Mouse (Mus musculus) heart, embryonic 11.5 days (tissue): ENCODE results near the gene Nup210. TPM values are rescaled to one million over a fixed set of nuclear protein-coding genes. Genes with fewer than 3 reads are reported as not detected.
"Not testable (repeated sequence)": the region's sequence is repeated elsewhere in the genome, so short reads cannot be mapped to it uniquely, and the experiment has no call there.

Experiments
- ATAC-seq: fragments of 200-750 bp; cut with Nextera tagmentation; replicated peaks from 2 replicates; pipeline ENCODE4 v1.8.0; 2017; ENCODE audit warnings: moderate library complexity; ENCODE audit not compliant: insufficient number of reproducible peaks, low FRiP score, low TSS enrichment
- H3K27ac ChIP-seq: fragments of 300-500 bp; sonication (generic); 2 replicates; pipeline ENCODE4 v1.5.1; 2014; ENCODE audit warnings: mild to moderate bottlenecking, low read depth, low read length
- H3K27me3 ChIP-seq: fragments of 300-500 bp; sonication (generic); 2 replicates; pipeline ENCODE4 v1.6.1; 2014; ENCODE audit warnings: mild to moderate bottlenecking, low read length, mixed read lengths; ENCODE audit not compliant: control insufficient read depth, insufficient read depth
- H3K36me3 ChIP-seq: fragments of 300-500 bp; sonication (generic); 2 replicates; pipeline ENCODE4 v1.6.1; 2014; ENCODE audit warnings: mild to moderate bottlenecking, low read length, moderate library complexity, mixed read lengths; ENCODE audit not compliant: control insufficient read depth, insufficient read depth
- H3K4me1 ChIP-seq: fragments of 300-500 bp; sonication (generic); 2 replicates; pipeline ENCODE4 v1.6.1; 2014; ENCODE audit warnings: low read length; ENCODE audit not compliant: control insufficient read depth, insufficient read depth
- H3K4me2 ChIP-seq: fragments of 300-500 bp; sonication (generic); 2 replicates; pipeline ENCODE4 v1.6.1; 2014; ENCODE audit warnings: mild to moderate bottlenecking, moderate library complexity
- H3K4me3 ChIP-seq: fragments of 300-500 bp; sonication (generic); 2 replicates; pipeline ENCODE4 v1.5.1; 2014; ENCODE audit warnings: low read depth, low read length
- H3K9ac ChIP-seq: fragments of 300-500 bp; sonication (generic); 2 replicates; pipeline ENCODE4 v1.6.1; 2014; ENCODE audit warnings: mild to moderate bottlenecking, low read depth, low read length, moderate library complexity
- H3K9me3 ChIP-seq: fragments of 300-500 bp; sonication (generic); replicated peaks from 2 replicates; pipeline ENCODE4 v1.6.1; 2016; ENCODE audit warnings: low read length; ENCODE audit not compliant: control insufficient read depth
- WGBS: fragments of 180-500 bp; shearing (Covaris S2); extraction: QIAGEN DNeasy Blood & Tissue Kit; methylation state at CpG from one replicate; pipeline ENCODE4 v1.1.7; 2014; ENCODE audit not compliant: insufficient replicate concordance; 5-methylcytosine and 5-hydroxymethylcytosine counted together
- polyA plus RNA-seq: library from polyadenylated mRNA; unstranded; fragments of >200 nt; fragmentation: Nextera tagmentation; extraction: Ambion mirVana; gene quantifications from 2 replicates; pipeline ENCODE4 v1.2.1, GENCODE M21; 2014

The Nup210 gene
- polyA plus RNA-seq, 1 experiment from 2014 or later = 5.1 TPM

GRCm38 (mm10) chr6:91125228-91125585 is 8.6 kb upstream of the Nup210 start:
- no peak overlapping the region for H3K27ac ChIP-seq
- no peak overlapping the region for H3K4me3 ChIP-seq
- no peaks in the 10 kb centered on the region for H3K36me3 ChIP-seq
- peaks cover 9% of the 10 kb centered on the region for H3K4me1 ChIP-seq
- H3K27me3 ChIP-seq = no peaks in the 10 kb centered on the region; the same call in 1 of the 2 replicates
- ATAC-seq = no peak
- no peak overlapping the region for H3K4me2 ChIP-seq
- WGBS = 65% methylated on average over 2 of the region's 2 CpGs
- H3K9ac ChIP-seq = no peak overlapping the region
- H3K9me3 ChIP-seq = no peaks in the 10 kb centered on the region

GRCm38 (mm10) chr6:91124286-91125227 is 7.9 kb upstream of the Nup210 start:
- H3K9ac ChIP-seq = no peak overlapping the region
- H3K27ac ChIP-seq = no peak overlapping the region
- no peak overlapping the region for H3K4me2 ChIP-seq
- no peak overlapping the region for H3K4me3 ChIP-seq
- peaks cover 9% of the 10 kb centered on the region for H3K4me1 ChIP-seq
- 27% methylated on average over 7 of the region's 7 CpGs for WGBS
- no peak for ATAC-seq
- no peaks in the 10 kb centered on the region; the same call in 1 of the 2 replicates for H3K27me3 ChIP-seq
- H3K36me3 ChIP-seq = no peaks in the 10 kb centered on the region
- no peaks in the 10 kb centered on the region for H3K9me3 ChIP-seq

- ATAC-seq = no peak
- Histone ChIP-seq H3K4me1 (peaks cover 9% of the 10 kb centered on the region), H3K36me3 (no peaks in the 10 kb centered on the region), H3K27ac (no peak overlapping the region), H3K4me2 (no peak overlapping the region), H3K27me3 (no peaks in the 10 kb centered on the region; the same call in 1 of the 2 replicates), H3K9me3 (no peaks in the 10 kb centered on the region), H3K9ac (no peak overlapping the region), H3K4me3 (no peak overlapping the region)
- WGBS = 80% methylated on average over 3 of the region's 3 CpGs
These were observed 6.8 kb upstream of the Nup210 start for GRCm38 (mm10) chr6:91123453-91123852.

GRCm38 (mm10) chr6:91121089-91121488 is 4.5 kb upstream of the Nup210 start:
- not testable (repeated sequence) for H3K4me3 ChIP-seq, H3K27ac ChIP-seq, H3K36me3 ChIP-seq, H3K9ac ChIP-seq, H3K9me3 ChIP-seq, H3K4me2 ChIP-seq, ATAC-seq, H3K27me3 ChIP-seq
- WGBS = 88% methylated on average over 7 of the region's 7 CpGs
- peaks cover 21% of the 10 kb centered on the region for H3K4me1 ChIP-seq

- H3K4me3 ChIP-seq = no peak overlapping the region
- no peaks in the 10 kb centered on the region for H3K27me3 ChIP-seq
- H3K27ac ChIP-seq = no peak overlapping the region
- no peak for ATAC-seq
- H3K4me2 ChIP-seq = no peak overlapping the region
- no peak overlapping the region for H3K9ac ChIP-seq
- peaks cover 22% of the 10 kb centered on the region for H3K4me1 ChIP-seq
- no peaks in the 10 kb centered on the region for H3K9me3 ChIP-seq
- 75% methylated on average over 2 of the region's 2 CpGs for WGBS
- no peaks in the 10 kb centered on the region for H3K36me3 ChIP-seq
These were observed 3.6 kb upstream of the Nup210 start for GRCm38 (mm10) chr6:91120206-91120605.

- Histone ChIP-seq H3K4me1 (peaks cover 15% of the 10 kb centered on the region), H3K4me3 (no peak overlapping the region), H3K9me3 (no peaks in the 10 kb centered on the region), H3K36me3 (no peaks in the 10 kb centered on the region), H3K4me2 (no peak overlapping the region), H3K27ac (no peak overlapping the region), H3K27me3 (no peaks in the 10 kb centered on the region), H3K9ac (no peak overlapping the region)
- ATAC-seq = no peak
These were observed 1.9 kb upstream of the Nup210 start for GRCm38 (mm10) chr6:91118526-91118925.

GRCm38 (mm10) chr6:91117149-91117548 is 520 bp upstream of the Nup210 start:
- Histone ChIP-seq H3K9me3 (no peaks in the 10 kb centered on the region), H3K9ac (peak overlapping the region; percentile 80), H3K36me3 (no peaks in the 10 kb centered on the region), H3K4me1 (peaks cover 15% of the 10 kb centered on the region), H3K4me2 (peak overlapping the region; percentile 100), H3K27ac (no peak overlapping the region; the same call in 1 of the 2 replicates), H3K27me3 (no peaks in the 10 kb centered on the region), H3K4me3 (peak overlapping the region; percentile 75)
- WGBS = 2% methylated on average over 9 of the region's 9 CpGs
- ATAC-seq = peak; percentile 13; the same call in 1 of the 2 replicates

- peak overlapping the region; percentile 59; the same call in 1 of the 2 replicates for H3K27ac ChIP-seq
- WGBS = 23% methylated on average over 4 of the region's 4 CpGs
- peak overlapping the region; percentile 100 for H3K4me2 ChIP-seq
These were observed 776 bp downstream of the Nup210 start for GRCm38 (mm10) chr6:91115863-91116243.

GRCm38 (mm10) chr6:91115158-91115557 is 1.5 kb downstream of the Nup210 start:
- WGBS = 43% methylated on average over 1 of the region's 1 CpGs
- Histone ChIP-seq H3K9ac (no peak overlapping the region), H3K27ac (no peak overlapping the region), H3K4me3 (no peak overlapping the region), H3K36me3 (no peaks in the 10 kb centered on the region), H3K27me3 (no peaks in the 10 kb centered on the region), H3K4me1 (peaks cover 15% of the 10 kb centered on the region), H3K9me3 (no peaks in the 10 kb centered on the region), H3K4me2 (peak overlapping the region; percentile 100)
- no peak for ATAC-seq

More at GRCm38 (mm10) chr6:91115863-91116243, 776 bp downstream of the Nup210 start:
- Histone ChIP-seq H3K4me1 (peaks cover 15% of the 10 kb centered on the region), H3K27me3 (no peaks in the 10 kb centered on the region), H3K9me3 (no peaks in the 10 kb centered on the region), H3K4me3 (peak overlapping the region; percentile 75), H3K9ac (peak overlapping the region; percentile 80), H3K36me3 (no peaks in the 10 kb centered on the region)
- ATAC-seq = peak; percentile 75
